Mouse (Mus musculus) kidney, postnatal 14 days (tissue): ENCODE measurements around the gene Tfcp2l1.

ENCODE experiments used
- DNase-seq: peaks from one replicate; pipeline ENCODE4 v3.0.0; 2022; ENCODE audit warnings: mixed read lengths

The Tfcp2l1 gene

GRCm38 (mm10) chr1:118658716-118659115 is 31.0 kb downstream of the Tfcp2l1 start:
- no peak for DNase-seq

GRCm38 (mm10) chr1:118660880-118661465 is 33.2 kb downstream of the Tfcp2l1 start:
- DNase-seq = peak; percentile 81

GRCm38 (mm10) chr1:118663062-118663461 is 35.3 kb downstream of the Tfcp2l1 start:
- DNase-seq = no peak

- DNase-seq = peak; percentile 32
Observed at GRCm38 (mm10) chr1:118667536-118667935, 39.8 kb downstream of the Tfcp2l1 start.

- peak; percentile 93 for DNase-seq
Observed at GRCm38 (mm10) chr1:118672196-118672595, 44.5 kb downstream of the Tfcp2l1 start.

GRCm38 (mm10) chr1:118674176-118674575 is 46.4 kb downstream of the Tfcp2l1 start:
- no peak for DNase-seq

- peak; percentile 75 for DNase-seq
Observed at GRCm38 (mm10) chr1:118681980-118682379, 54.2 kb downstream of the Tfcp2l1 start.

GRCm38 (mm10) chr1:118683686-118684085 is 55.9 kb downstream of the Tfcp2l1 start:
- DNase-seq = peak; percentile 62

GRCm38 (mm10) chr1:118687726-118688125 is 60.0 kb downstream of the Tfcp2l1 start:
- DNase-seq = no peak

- DNase-seq = peak; percentile 42
Observed at GRCm38 (mm10) chr1:118689830-118690229, 62.1 kb downstream of the Tfcp2l1 start.

GRCm38 (mm10) chr1:118694436-118694835 is 66.7 kb downstream of the Tfcp2l1 start:
- peak; percentile 69 for DNase-seq

GRCm38 (mm10) chr1:118697906-118698305 is 70.2 kb downstream of the Tfcp2l1 start:
- no peak for DNase-seq

GRCm38 (mm10) chr1:118699118-118699890 is 71.6 kb downstream of the Tfcp2l1 start:
- DNase-seq = peak; percentile 77

- DNase-seq = no peak
Observed at GRCm38 (mm10) chr1:118699961-118700360, 72.2 kb downstream of the Tfcp2l1 start.

GRCm38 (mm10) chr1:118711606-118712005 is 83.9 kb downstream of the Tfcp2l1 start:
- no peak for DNase-seq

GRCm38 (mm10) chr1:118716225-118716624 is 88.5 kb downstream of the Tfcp2l1 start:
- DNase-seq = no peak

GRCm38 (mm10) chr1:118718055-118718454 is 90.3 kb downstream of the Tfcp2l1 start:
- DNase-seq = no peak

- no peak for DNase-seq
Observed at GRCm38 (mm10) chr1:118719699-118720098, 92.0 kb downstream of the Tfcp2l1 start.

GRCm38 (mm10) chr1:118720474-118721095 is 92.8 kb downstream of the Tfcp2l1 start:
- DNase-seq = no peak

- no peak for DNase-seq
Observed at GRCm38 (mm10) chr1:118727075-118727474, 99.3 kb downstream of the Tfcp2l1 start.

GRCm38 (mm10) chr1:118728796-118729195 is 101.1 kb downstream of the Tfcp2l1 start:
- no peak for DNase-seq
